Comparison of ENCODE assay signal across 20 mouse cellular contexts in the genomic region with DNA sequence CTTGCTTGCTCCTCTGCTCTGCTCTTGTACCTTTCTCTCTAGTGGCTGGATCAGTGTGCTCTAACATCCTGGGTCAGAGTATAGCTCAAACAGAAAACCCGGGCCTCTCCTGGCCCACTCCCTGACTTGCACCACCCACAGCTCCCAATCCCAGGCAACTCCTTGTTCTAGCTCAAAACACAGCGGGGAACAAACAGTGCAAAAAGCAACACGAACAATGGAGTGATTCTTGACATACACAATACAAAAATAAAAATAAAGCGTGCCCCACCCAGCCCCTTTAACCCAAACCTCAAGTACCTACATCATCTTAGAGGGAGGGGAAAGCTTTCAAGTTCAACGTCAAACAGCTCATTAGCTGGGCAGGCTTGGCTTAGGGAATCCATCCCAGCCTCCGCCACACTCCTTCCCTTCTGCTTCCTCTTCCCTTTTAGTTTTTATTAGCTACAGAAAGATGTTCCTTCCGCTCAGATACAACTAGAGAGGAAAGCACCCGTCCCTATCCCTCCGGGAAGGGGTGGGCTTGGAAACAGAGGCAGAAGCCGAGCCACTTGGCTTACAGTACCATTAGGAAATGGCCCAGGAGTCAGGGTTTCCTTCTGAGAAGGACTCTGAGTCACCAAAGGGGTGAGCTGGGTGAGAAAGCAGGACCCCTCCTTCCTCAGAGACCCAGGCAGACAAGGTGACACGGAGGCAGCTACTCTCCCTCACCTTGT. TPM values are rescaled to one million over a fixed set of nuclear protein-coding genes. Genes with fewer than 3 reads are reported as not detected.
DNase-seq lines count a peak whose midpoint lies in the region; ATAC-seq lines count a peak whose summit lies in the region.
"Had no signal": no experiment of that assay in that cellular context is flagged by ENCODE, and none has a peak within 500 bp of the region (broad histone marks: within the 10 kb centered on the region; RNA-seq: fewer than 3 reads in every experiment).

No protein-coding gene starts in this region.

- WGBS in hindbrain, embryonic 13.5 days: 74% methylated on average over 11 of the region's 11 CpGs
- WGBS in hindbrain, embryonic 14.5 days: 76% methylated on average over 11 of the region's 11 CpGs
- WGBS in limb, embryonic 15.5 days: 78% methylated on average over 11 of the region's 11 CpGs
- 85% methylated on average over 11 of the region's 11 CpGs for WGBS in limb, embryonic 10.5 days
- 77% methylated on average over 11 of the region's 11 CpGs for WGBS in liver, embryonic 12.5 days (ENCODE audit: insufficient replicate concordance)

- no peak overlapping the region for H3K4me2 ChIP-seq in hindbrain, embryonic 13.5 days
- no peak overlapping the region for H3K4me2 ChIP-seq in hindbrain, embryonic 14.5 days (replicated peaks)
- no peak overlapping the region for H3K4me2 ChIP-seq in limb, embryonic 15.5 days
- no peak overlapping the region for H3K4me2 ChIP-seq in liver, embryonic 12.5 days
- H3K4me2 ChIP-seq: embryonic facial prominence, embryonic 13.5 days; forebrain, embryonic 15.5 days; hindbrain, embryonic 12.5 days; limb, embryonic 12.5 days had no signal

- DNase-seq in hindbrain, embryonic 14.5 days (ENCODE audit: low spot score): no peak
- no peak for DNase-seq in limb, embryonic 10.5 days (ENCODE audit: low spot score)
- DNase-seq in ES-CJ7 (ENCODE audit: low read depth, low spot score) (peak; percentile 81), ZHBTc4 (ENCODE audit: low read depth, low spot score) (peak; percentile 94)
- no peak for DNase-seq in spleen, postnatal 10 days (ENCODE audit: low spot score in 2 of 2)
- DNase-seq: cerebellum, adult 8-10 months; kidney, postnatal 14 days; layer of hippocampus, adult 9-11 months; right cerebral cortex, postnatal 25 days; thymus, adult 2 months had no signal

- H3K27ac ChIP-seq in hindbrain, embryonic 13.5 days: no peak overlapping the region; the same call in 1 of the 2 replicates
- no peak overlapping the region for H3K27ac ChIP-seq in hindbrain, embryonic 14.5 days
- H3K27ac ChIP-seq in limb, embryonic 15.5 days: peak overlapping the region; percentile 30; the same call in 1 of the 2 replicates
- no peak overlapping the region for H3K27ac ChIP-seq in limb, embryonic 10.5 days
- no peak overlapping the region for H3K27ac ChIP-seq in liver, embryonic 12.5 days
- H3K27ac ChIP-seq: embryonic facial prominence, embryonic 13.5 days; forebrain, embryonic 15.5 days; hindbrain, embryonic 12.5 days; limb, embryonic 12.5 days; liver, embryonic 14.5 days; macrophage; midbrain, embryonic 10.5 days had no signal

- H3K36me3 ChIP-seq in hindbrain, embryonic 13.5 days: peaks cover 65% of the 10 kb centered on the region
- peaks cover 63% of the 10 kb centered on the region for H3K36me3 ChIP-seq in hindbrain, embryonic 14.5 days (replicated peaks; ENCODE audit: control insufficient read depth, insufficient read depth)
- peaks cover 69% of the 10 kb centered on the region for H3K36me3 ChIP-seq in limb, embryonic 15.5 days
- peaks cover 82% of the 10 kb centered on the region for H3K36me3 ChIP-seq in limb, embryonic 10.5 days
- H3K36me3 ChIP-seq in liver, embryonic 12.5 days: peaks cover 64% of the 10 kb centered on the region

- H3K9ac ChIP-seq in hindbrain, embryonic 13.5 days: peak overlapping the region; percentile 2; the same call in 1 of the 2 replicates
- H3K9ac ChIP-seq in hindbrain, embryonic 14.5 days: no peak overlapping the region
- no peak overlapping the region for H3K9ac ChIP-seq in limb, embryonic 15.5 days
- H3K9ac ChIP-seq in liver, embryonic 12.5 days: no peak overlapping the region
- H3K9ac ChIP-seq: embryonic facial prominence, embryonic 13.5 days; forebrain, embryonic 15.5 days; hindbrain, embryonic 12.5 days; limb, embryonic 12.5 days; liver, embryonic 14.5 days had no signal

- no peaks in the 10 kb centered on the region for H3K4me1 ChIP-seq in hindbrain, embryonic 13.5 days (replicated peaks)
- no peaks in the 10 kb centered on the region for H3K4me1 ChIP-seq in hindbrain, embryonic 14.5 days (replicated peaks; ENCODE audit: control insufficient read depth, insufficient read depth, low read length)
- no peaks in the 10 kb centered on the region for H3K4me1 ChIP-seq in limb, embryonic 15.5 days
- H3K4me1 ChIP-seq in limb, embryonic 10.5 days: peaks cover 8% of the 10 kb centered on the region
- no peaks in the 10 kb centered on the region for H3K4me1 ChIP-seq in liver, embryonic 12.5 days
- H3K4me1 ChIP-seq: embryonic facial prominence, embryonic 13.5 days; hindbrain, embryonic 12.5 days; limb, embryonic 12.5 days had no signal

- no peaks in the 10 kb centered on the region for H3K27me3 ChIP-seq in hindbrain, embryonic 13.5 days
- H3K27me3 ChIP-seq in hindbrain, embryonic 14.5 days (ENCODE audit: control insufficient read depth, insufficient read depth, low read length): no peaks in the 10 kb centered on the region
- H3K27me3 ChIP-seq in limb, embryonic 15.5 days: no peaks in the 10 kb centered on the region
- no peaks in the 10 kb centered on the region for H3K27me3 ChIP-seq in limb, embryonic 10.5 days (ENCODE audit: low read depth, poor library complexity, severe bottlenecking)
- no peaks in the 10 kb centered on the region for H3K27me3 ChIP-seq in liver, embryonic 12.5 days (replicated peaks)
- H3K27me3 ChIP-seq: embryonic facial prominence, embryonic 13.5 days; forebrain, embryonic 15.5 days; hindbrain, embryonic 12.5 days; limb, embryonic 12.5 days had no signal

- no peak for ATAC-seq in hindbrain, embryonic 13.5 days (ENCODE audit: low FRiP score)
- no peak for ATAC-seq in hindbrain, embryonic 14.5 days (ENCODE audit: low FRiP score)
- ATAC-seq in limb, embryonic 15.5 days (ENCODE audit: insufficient number of reproducible peaks, low FRiP score, low TSS enrichment, low read depth): no peak
- no peak for ATAC-seq in liver, embryonic 12.5 days
- ATAC-seq: forebrain, embryonic 15.5 days had no signal

- H3K9me3 ChIP-seq in hindbrain, embryonic 13.5 days: no peaks in the 10 kb centered on the region
- H3K9me3 ChIP-seq in hindbrain, embryonic 14.5 days (ENCODE audit: control insufficient read depth, low read length): no peaks in the 10 kb centered on the region
- H3K9me3 ChIP-seq in limb, embryonic 15.5 days: no peaks in the 10 kb centered on the region
- no peaks in the 10 kb centered on the region; the same call in 1 of the 2 replicates for H3K9me3 ChIP-seq in limb, embryonic 10.5 days (replicated peaks)
- H3K9me3 ChIP-seq in liver, embryonic 12.5 days (replicated peaks): no peaks in the 10 kb centered on the region
- H3K9me3 ChIP-seq: embryonic facial prominence, embryonic 13.5 days; forebrain, embryonic 15.5 days; hindbrain, embryonic 12.5 days; limb, embryonic 12.5 days; midbrain, embryonic 10.5 days had no signal

- no peak overlapping the region for H3K4me3 ChIP-seq in hindbrain, embryonic 13.5 days
- no peak overlapping the region for H3K4me3 ChIP-seq in hindbrain, embryonic 14.5 days (replicated peaks; ENCODE audit: low read length)
- no peak overlapping the region for H3K4me3 ChIP-seq in limb, embryonic 15.5 days
- H3K4me3 ChIP-seq in limb, embryonic 10.5 days: no peak overlapping the region
- no peak overlapping the region for H3K4me3 ChIP-seq in liver, embryonic 12.5 days
- H3K4me3 ChIP-seq: embryonic facial prominence, embryonic 13.5 days; forebrain, embryonic 15.5 days; hindbrain, embryonic 12.5 days; limb, embryonic 12.5 days; midbrain, embryonic 10.5 days had no signal

RNA-seq across cellular contexts. Expression of a gene that starts 10.6 kb away (rescaled TPM):
- polyA plus RNA-seq in hindbrain, embryonic 13.5 days (2015; fragmentation: Nextera tagmentation; extraction: Ambion mirVana): 36.7 and 38.0 TPM in 2 replicates
- 31.2 and 39.0 TPM in 2 replicates for polyA plus RNA-seq in hindbrain, embryonic 14.5 days (2014; fragmentation: Nextera tagmentation; extraction: Ambion mirVana)
- 34.8 and 36.9 TPM in 2 replicates for polyA plus RNA-seq in limb, embryonic 15.5 days (2015; fragmentation: Nextera tagmentation; extraction: Ambion mirVana)
- polyA plus RNA-seq in limb, embryonic 10.5 days (2016; fragmentation: Nextera tagmentation; extraction: Ambion mirVana): 77.0 and 78.3 TPM in 2 replicates
- 16.1 and 17.6 TPM in 2 replicates for polyA plus RNA-seq in liver, embryonic 12.5 days (2016; fragmentation: Nextera tagmentation; extraction: Ambion mirVana)

RNA-seq across cellular contexts. Expression of a gene that starts 12.6 kb away (rescaled TPM):
- polyA plus RNA-seq in hindbrain, embryonic 13.5 days (2015; fragmentation: Nextera tagmentation; extraction: Ambion mirVana): 22.3 and 27.2 TPM in 2 replicates
- 21.0 and 26.4 TPM in 2 replicates for polyA plus RNA-seq in hindbrain, embryonic 14.5 days (2014; fragmentation: Nextera tagmentation; extraction: Ambion mirVana)
- polyA plus RNA-seq in limb, embryonic 15.5 days (2015; fragmentation: Nextera tagmentation; extraction: Ambion mirVana): 89.3 and 97.9 TPM in 2 replicates
- 92.0 and 94.3 TPM in 2 replicates for polyA plus RNA-seq in limb, embryonic 10.5 days (2016; fragmentation: Nextera tagmentation; extraction: Ambion mirVana)
- polyA plus RNA-seq in liver, embryonic 12.5 days (2016; fragmentation: Nextera tagmentation; extraction: Ambion mirVana): 46.8 and 49.2 TPM in 2 replicates

RNA-seq across cellular contexts. Expression of a gene that starts 26.3 kb away (rescaled TPM):
- polyA plus RNA-seq in hindbrain, embryonic 13.5 days (2015; fragmentation: Nextera tagmentation; extraction: Ambion mirVana): 24.4 and 25.2 TPM in 2 replicates
- polyA plus RNA-seq in hindbrain, embryonic 14.5 days (2014; fragmentation: Nextera tagmentation; extraction: Ambion mirVana): 11.1 and 12.5 TPM in 2 replicates
- polyA plus RNA-seq in limb, embryonic 15.5 days (2015; fragmentation: Nextera tagmentation; extraction: Ambion mirVana): 45.6 and 52.8 TPM in 2 replicates
- polyA plus RNA-seq in limb, embryonic 10.5 days (2016; fragmentation: Nextera tagmentation; extraction: Ambion mirVana): 91.6 and 91.9 TPM in 2 replicates
- polyA plus RNA-seq in liver, embryonic 12.5 days (2016; fragmentation: Nextera tagmentation; extraction: Ambion mirVana): 43.9 and 51.1 TPM in 2 replicates

RNA-seq across cellular contexts. Expression of a gene that starts 47.3 kb away (rescaled TPM):
- polyA plus RNA-seq in hindbrain, embryonic 13.5 days (2015; fragmentation: Nextera tagmentation; extraction: Ambion mirVana): 42.7 and 44.4 TPM in 2 replicates
- 49.1 and 53.0 TPM in 2 replicates for polyA plus RNA-seq in hindbrain, embryonic 14.5 days (2014; fragmentation: Nextera tagmentation; extraction: Ambion mirVana)
- 36.8 and 48.3 TPM in 2 replicates for polyA plus RNA-seq in limb, embryonic 15.5 days (2015; fragmentation: Nextera tagmentation; extraction: Ambion mirVana)
- polyA plus RNA-seq in limb, embryonic 10.5 days (2016; fragmentation: Nextera tagmentation; extraction: Ambion mirVana): 24.9 and 26.2 TPM in 2 replicates
- polyA plus RNA-seq in liver, embryonic 12.5 days (2016; fragmentation: Nextera tagmentation; extraction: Ambion mirVana): 12.2 and 15.1 TPM in 2 replicates
- polyA plus RNA-seq: thymus, adult 2 months had no signal

RNA-seq across cellular contexts. Expression of a gene that starts 48.8 kb away (rescaled TPM):
- polyA plus RNA-seq in hindbrain, embryonic 13.5 days (2015; fragmentation: Nextera tagmentation; extraction: Ambion mirVana): 12.4 and 13.0 TPM in 2 replicates
- 17.7 and 22.8 TPM in 2 replicates for polyA plus RNA-seq in hindbrain, embryonic 14.5 days (2014; fragmentation: Nextera tagmentation; extraction: Ambion mirVana)
- 1.2 and 1.3 TPM in 2 replicates for polyA plus RNA-seq in limb, embryonic 15.5 days (2015; fragmentation: Nextera tagmentation; extraction: Ambion mirVana)
- polyA plus RNA-seq in limb, embryonic 10.5 days (2016; fragmentation: Nextera tagmentation; extraction: Ambion mirVana): 1.9 and 2.6 TPM in 2 replicates
- 0.20 and 0.36 TPM in 2 replicates for polyA plus RNA-seq in liver, embryonic 12.5 days (2016; fragmentation: Nextera tagmentation; extraction: Ambion mirVana)
- polyA plus RNA-seq: macrophage had no signal

Comparison
In these comparisons a context has a peak if more than half of its experiments do, and no peak if none do; other contexts are left out.
1. DNase-seq: peak in ES-CJ7 (single experiment) and ZHBTc4 (single experiment); none in hindbrain, embryonic 14.5 days (single experiment), limb, embryonic 10.5 days (single experiment) and spleen, postnatal 10 days (0 of 2).